Comparison of ENCODE assay signal across 8 mouse cellular contexts in the genomic region with DNA sequence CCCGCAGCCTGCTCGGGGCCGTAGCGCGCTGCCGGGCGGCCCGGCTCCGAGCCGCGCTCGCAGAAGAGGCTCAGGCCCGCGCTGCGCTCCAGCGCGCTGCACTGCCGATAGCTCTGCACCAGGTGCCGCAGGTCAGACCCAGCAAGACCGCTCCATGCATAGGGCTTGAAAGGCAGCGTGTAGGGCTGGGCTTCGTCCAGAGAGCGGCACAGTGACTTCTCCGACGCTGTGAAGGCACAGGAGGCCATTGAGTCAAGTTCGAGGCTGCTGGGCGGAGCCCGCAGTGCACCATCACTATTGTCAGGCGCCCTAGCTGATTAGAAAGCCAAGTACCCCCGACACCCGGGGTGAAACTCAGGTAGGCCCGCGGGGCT. TPM values are rescaled to one million over a fixed set of nuclear protein-coding genes. Genes with fewer than 3 reads are reported as not detected.
DNase-seq lines count a peak whose midpoint lies in the region; ATAC-seq and TF ChIP-seq lines count a peak whose summit lies in the region.

No protein-coding gene starts in this region.

- 0 out of 2 replicates have a peak, but pooled peaks have one; percentile 44 for ATAC-seq in forebrain, embryonic 15.5 days (replicated peaks)
- no peak for ATAC-seq in limb, embryonic 14.5 days (ENCODE audit: low FRiP score, low read depth)

- no peak for TF ChIP-seq CTCF in gastrocnemius, adult 2 months (IDR thresholded peaks at IDR 0.05)
- TF ChIP-seq CTCF in E14TG2a.4 (conservative IDR thresholded peaks at IDR 0.05; ENCODE audit: low read length) = no peak

- no peak overlapping the region for H3K27ac ChIP-seq in gastrocnemius, adult 2 months
- H3K27ac ChIP-seq in forebrain, embryonic 15.5 days (replicated peaks) = no peak overlapping the region
- H3K27ac ChIP-seq in limb, embryonic 14.5 days (replicated peaks; ENCODE audit: low read depth, low read length) = no peak overlapping the region

- no peak overlapping the region for H3K9ac ChIP-seq in forebrain, embryonic 15.5 days (replicated peaks)
- no peak overlapping the region; the same call in 1 of the 2 replicates for H3K9ac ChIP-seq in limb, embryonic 14.5 days (ENCODE audit: low read depth, low read length, severe bottlenecking)

- no peaks in the 10 kb centered on the region for H3K36me3 ChIP-seq in E14TG2a.4 (ENCODE audit: insufficient read depth, low read length)
- H3K36me3 ChIP-seq in forebrain, embryonic 15.5 days = no peaks in the 10 kb centered on the region
- no peaks in the 10 kb centered on the region for H3K36me3 ChIP-seq in limb, embryonic 14.5 days (ENCODE audit: control insufficient read depth, insufficient read depth, low read length)

- no peak for TF ChIP-seq POLR2A in limb, embryonic 14.5 days (IDR thresholded peaks at IDR 0.05; ENCODE audit: borderline replicate concordance, extremely low read depth, insufficient read depth, insufficient read length)

- H3K4me3 ChIP-seq in gastrocnemius, adult 2 months = peak overlapping the region; percentile 40
- H3K4me3 ChIP-seq in E14TG2a.4 (replicated peaks; ENCODE audit: low read length) = peak overlapping the region; percentile 66
- peak overlapping the region; percentile 32 for H3K4me3 ChIP-seq in forebrain, embryonic 15.5 days
- peak overlapping the region; percentile 41 for H3K4me3 ChIP-seq in limb, embryonic 14.5 days (replicated peaks; ENCODE audit: low read length)

- intact Hi-C loops in gastrocnemius, adult 2 months (cut with DNase I) = no loop called here

- H3K27me3 ChIP-seq in E14TG2a.4 (ENCODE audit: insufficient read depth, low read length) = peaks cover 93% of the 10 kb centered on the region
- H3K27me3 ChIP-seq in forebrain, embryonic 15.5 days = peaks cover 89% of the 10 kb centered on the region
- H3K27me3 ChIP-seq in limb, embryonic 14.5 days (ENCODE audit: control insufficient read depth, insufficient read depth, low read length) = peaks cover 98% of the 10 kb centered on the region

- WGBS in forebrain, embryonic 15.5 days = 2% methylated on average over 33 of the region's 33 CpGs
- 2% methylated on average over 28 of the region's 33 CpGs for WGBS in limb, embryonic 14.5 days

- no peak for DNase-seq in gastrocnemius, adult 2 months
- no peak for DNase-seq in gastrocnemius, postnatal 4 days (ENCODE audit: low spot score in 2 of 2)
- no peak for DNase-seq in limb, embryonic 14.5 days (ENCODE audit: low spot score)
- DNase-seq in spleen, postnatal 36 days (ENCODE audit: low spot score in 2 of 2) = no peak
- DNase-seq in B cell, adult 2 months = no peak
- DNase-seq in frontal cortex, postnatal 14 days (ENCODE audit: low spot score in 2 of 2) = no peak

- H3K4me1 ChIP-seq in E14TG2a.4 (replicated peaks; ENCODE audit: low read depth, low read length) = peaks cover 47% of the 10 kb centered on the region
- peaks cover 49% of the 10 kb centered on the region for H3K4me1 ChIP-seq in forebrain, embryonic 15.5 days
- peaks cover 35% of the 10 kb centered on the region for H3K4me1 ChIP-seq in limb, embryonic 14.5 days (ENCODE audit: control insufficient read depth, insufficient read depth, low read length)

- peak overlapping the region; percentile 49 for H3K4me2 ChIP-seq in forebrain, embryonic 15.5 days (replicated peaks)
- peak overlapping the region; percentile 58 for H3K4me2 ChIP-seq in limb, embryonic 14.5 days (replicated peaks; ENCODE audit: low read depth, low read length, severe bottlenecking)

- H3K9me3 ChIP-seq in E14TG2a.4 (ENCODE audit: low read length) = peaks cover 20% of the 10 kb centered on the region
- no peaks in the 10 kb centered on the region for H3K9me3 ChIP-seq in forebrain, embryonic 15.5 days
- no peaks in the 10 kb centered on the region for H3K9me3 ChIP-seq in limb, embryonic 14.5 days (ENCODE audit: control insufficient read depth, low read length)

RNA-seq across cellular contexts. Expression of gene Gfi1, which starts 4.2 kb away (rescaled TPM):
- total RNA-seq in gastrocnemius, adult 2 months (2021) = not detected
- total RNA-seq in gastrocnemius, postnatal 4 days (2021) = under 1 TPM; 0.26 to 0.66 TPM
- polyA plus RNA-seq in forebrain, embryonic 15.5 days (2015; fragmentation: Nextera tagmentation; extraction: Ambion mirVana) = not detected in 2 replicates
- 1.6 and 1.9 TPM in 2 replicates for polyA plus RNA-seq in limb, embryonic 14.5 days (2012; rRNA removed)
- 0.40 and 0.55 TPM in 2 replicates for polyA plus RNA-seq in limb, embryonic 14.5 days (2014; fragmentation: Nextera tagmentation; extraction: Ambion mirVana)
